Mouse (Mus musculus) megakaryocyte, embryonic 14.5 days (primary cell): ENCODE results near the gene Ppp1r13b.

ENCODE experiments used
- FLI1 ChIP-seq: IDR thresholded peaks from 2 replicates; pipeline ENCODE4 v1.6.1; 2012; ENCODE audit warnings: low read length, inconsistent platforms, mixed read lengths
- GATA1 ChIP-seq: IDR thresholded peaks from 3 replicates; pipeline ENCODE4 v1.6.1; 2012; ENCODE audit warnings: mixed read lengths, low read length, inconsistent platforms, borderline replicate concordance

DNA sequence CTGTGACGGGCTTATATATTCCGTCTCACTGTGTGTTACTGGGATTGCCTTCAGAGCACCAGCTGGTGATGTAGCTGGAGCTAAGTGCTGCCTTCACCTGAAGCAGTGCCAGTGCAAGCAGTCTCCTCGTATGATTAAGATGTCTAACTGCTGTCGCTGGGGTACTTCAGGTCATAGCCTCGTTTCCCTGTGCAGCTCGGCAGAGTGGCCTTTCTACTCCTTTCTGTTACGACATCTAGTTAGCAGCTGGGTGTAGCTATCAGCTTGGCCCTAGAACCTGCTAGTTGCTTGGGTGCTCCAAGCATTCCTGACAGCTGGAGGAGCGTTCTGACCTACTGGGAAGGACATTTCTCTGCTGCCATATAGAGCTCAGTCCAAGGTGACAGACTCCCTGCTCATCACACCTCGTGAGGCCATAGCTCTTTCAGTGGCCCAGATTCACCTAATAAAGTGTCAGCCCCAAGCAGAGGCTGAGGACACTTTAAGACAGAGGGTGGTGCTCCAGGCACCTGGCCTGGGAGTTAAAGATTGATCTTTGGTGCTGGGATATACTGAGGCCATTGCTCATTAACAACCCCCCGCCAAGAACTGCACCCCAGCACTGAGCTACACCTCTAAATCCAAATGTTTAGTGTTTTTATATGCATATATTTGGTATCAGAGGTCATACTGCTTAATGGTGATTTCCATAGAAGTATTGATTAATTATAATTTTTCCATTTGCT lies 107.3 kb downstream of the Ppp1r13b start:
- TF ChIP-seq GATA1 (no peak), FLI1 (no peak)
